Mouse (Mus musculus): ENCODE data around the gene Vmn2r83. TPM values are rescaled to one million over a fixed set of nuclear protein-coding genes. Genes with fewer than 3 reads are reported as not detected.

Vmn2r83 gene
- polyA plus RNA-seq, 1 experiment = not detected

- H3K4me1 ChIP-seq (ENCODE audit: control insufficient read depth, insufficient read depth, insufficient read length, low read length) = peaks cover 26% of the 10 kb centered on the region
- peaks cover 20% of the 10 kb centered on the region for H3K36me3 ChIP-seq (ENCODE audit: control insufficient read depth, insufficient read depth, low read length)
- H3K27me3 ChIP-seq (ENCODE audit: control insufficient read depth, insufficient read depth, low read length) = no peaks in the 10 kb centered on the region
- peak overlapping the region; percentile 76 for H3K4me3 ChIP-seq (ENCODE audit: low read depth, low read length)
- peak overlapping the region; percentile 99 for H3K27ac ChIP-seq (ENCODE audit: insufficient read depth, low read depth, low read length)
- TF ChIP-seq POLR2A (IDR thresholded peaks at IDR 0.05; ENCODE audit: low read depth, low read length) (no peak), CTCF (IDR thresholded peaks at IDR 0.05; ENCODE audit: extremely low read depth, insufficient read length, insufficient replicate concordance, low read depth, low read length) (no peak)
- 15% methylated on average over 3 of the region's 3 CpGs for WGBS
Observed at GRCm38 (mm10) chr10:79532678-79533077, 64.1 kb downstream of the Vmn2r83 start.

GRCm38 (mm10) chr10:79533126-79533911, 64.8 kb downstream of the Vmn2r83 start, which contains the start of gene Plpp2:
Gene Plpp2, minus strand, starts transcription at chr10:79533796.
- WGBS = under 1% methylated on average over 52 of the region's 52 CpGs
- Histone ChIP-seq H3K27me3 (ENCODE audit: control insufficient read depth, insufficient read depth, low read length) (no peaks in the 10 kb centered on the region), H3K36me3 (ENCODE audit: control insufficient read depth, insufficient read depth, low read length) (peaks cover 17% of the 10 kb centered on the region), H3K4me1 (ENCODE audit: control insufficient read depth, insufficient read depth, insufficient read length, low read length) (peaks cover 26% of the 10 kb centered on the region), H3K27ac (ENCODE audit: insufficient read depth, low read depth, low read length) (peak within 1 kb of the TSS; percentile 99), H3K4me3 (ENCODE audit: low read depth, low read length) (peak within 1 kb of the TSS; percentile 76)
- TF ChIP-seq POLR2A (IDR thresholded peaks at IDR 0.05; ENCODE audit: low read depth, low read length) = peak; percentile 51
- TF ChIP-seq CTCF (IDR thresholded peaks at IDR 0.05; ENCODE audit: extremely low read depth, insufficient read length, insufficient replicate concordance, low read depth, low read length) = peak; percentile 63; the same call in 1 of the 2 replicates

GRCm38 (mm10) chr10:79534426-79534825, 65.9 kb downstream of the Vmn2r83 start:
- Histone ChIP-seq H3K27me3 (ENCODE audit: control insufficient read depth, insufficient read depth, low read length) (no peaks in the 10 kb centered on the region), H3K36me3 (ENCODE audit: control insufficient read depth, insufficient read depth, low read length) (peaks cover 14% of the 10 kb centered on the region), H3K4me1 (ENCODE audit: control insufficient read depth, insufficient read depth, insufficient read length, low read length) (peaks cover 26% of the 10 kb centered on the region), H3K4me3 (ENCODE audit: low read depth, low read length) (no peak overlapping the region), H3K27ac (ENCODE audit: insufficient read depth, low read depth, low read length) (peak overlapping the region; percentile 83)
- WGBS = 88% methylated on average over 2 of the region's 2 CpGs
- TF ChIP-seq CTCF (IDR thresholded peaks at IDR 0.05; ENCODE audit: extremely low read depth, insufficient read length, insufficient replicate concordance, low read depth, low read length) (no peak), POLR2A (IDR thresholded peaks at IDR 0.05; ENCODE audit: low read depth, low read length) (no peak)

- TF ChIP-seq CTCF (IDR thresholded peaks at IDR 0.05; ENCODE audit: extremely low read depth, insufficient read length, insufficient replicate concordance, low read depth, low read length) (no peak), POLR2A (IDR thresholded peaks at IDR 0.05; ENCODE audit: low read depth, low read length) (no peak)
- Histone ChIP-seq H3K4me3 (ENCODE audit: low read depth, low read length) (no peak overlapping the region), H3K4me1 (ENCODE audit: control insufficient read depth, insufficient read depth, insufficient read length, low read length) (peaks cover 21% of the 10 kb centered on the region), H3K27me3 (ENCODE audit: control insufficient read depth, insufficient read depth, low read length) (no peaks in the 10 kb centered on the region), H3K27ac (ENCODE audit: insufficient read depth, low read depth, low read length) (no peak overlapping the region), H3K36me3 (ENCODE audit: control insufficient read depth, insufficient read depth, low read length) (peaks cover 12% of the 10 kb centered on the region)
- WGBS = 61% methylated on average over 1 of the region's 1 CpGs
Observed at GRCm38 (mm10) chr10:79535431-79535830, 66.9 kb downstream of the Vmn2r83 start.

- Histone ChIP-seq H3K27me3 (ENCODE audit: control insufficient read depth, insufficient read depth, low read length) (no peaks in the 10 kb centered on the region), H3K36me3 (ENCODE audit: control insufficient read depth, insufficient read depth, low read length) (peaks cover 18% of the 10 kb centered on the region), H3K27ac (ENCODE audit: insufficient read depth, low read depth, low read length) (no peak overlapping the region), H3K4me3 (ENCODE audit: low read depth, low read length) (no peak overlapping the region), H3K4me1 (ENCODE audit: control insufficient read depth, insufficient read depth, insufficient read length, low read length) (peaks cover 10% of the 10 kb centered on the region)
- TF ChIP-seq CTCF (IDR thresholded peaks at IDR 0.05; ENCODE audit: extremely low read depth, insufficient read length, insufficient replicate concordance, low read depth, low read length) (no peak), POLR2A (IDR thresholded peaks at IDR 0.05; ENCODE audit: low read depth, low read length) (no peak)
- 72% methylated on average over 12 of the region's 12 CpGs for WGBS
Observed at GRCm38 (mm10) chr10:79536461-79537080, 68.0 kb downstream of the Vmn2r83 start.

- TF ChIP-seq POLR2A (IDR thresholded peaks at IDR 0.05; ENCODE audit: low read depth, low read length) = no peak
- no peak for TF ChIP-seq CTCF (IDR thresholded peaks at IDR 0.05; ENCODE audit: extremely low read depth, insufficient read length, insufficient replicate concordance, low read depth, low read length)
- WGBS = 90% methylated on average over 7 of the region's 7 CpGs
- H3K27me3 ChIP-seq (ENCODE audit: control insufficient read depth, insufficient read depth, low read length) = no peaks in the 10 kb centered on the region
Observed at GRCm38 (mm10) chr10:79537271-79537670, 68.7 kb downstream of the Vmn2r83 start.

GRCm38 (mm10) chr10:79537781-79538180, 69.2 kb downstream of the Vmn2r83 start:
- H3K36me3 ChIP-seq (ENCODE audit: control insufficient read depth, insufficient read depth, low read length) = peaks cover 22% of the 10 kb centered on the region
- no peak for TF ChIP-seq CTCF (IDR thresholded peaks at IDR 0.05; ENCODE audit: extremely low read depth, insufficient read length, insufficient replicate concordance, low read depth, low read length)
- TF ChIP-seq POLR2A (IDR thresholded peaks at IDR 0.05; ENCODE audit: low read depth, low read length) = no peak
- H3K4me3 ChIP-seq (ENCODE audit: low read depth, low read length) = no peak overlapping the region
- no peaks in the 10 kb centered on the region for H3K27me3 ChIP-seq (ENCODE audit: control insufficient read depth, insufficient read depth, low read length)
- H3K27ac ChIP-seq (ENCODE audit: insufficient read depth, low read depth, low read length) = no peak overlapping the region
- 91% methylated on average over 2 of the region's 2 CpGs for WGBS
- H3K4me1 ChIP-seq (ENCODE audit: control insufficient read depth, insufficient read depth, insufficient read length, low read length) = peaks cover 10% of the 10 kb centered on the region

More at GRCm38 (mm10) chr10:79537271-79537670, 68.7 kb downstream of the Vmn2r83 start:
- no peak overlapping the region for H3K4me3 ChIP-seq (ENCODE audit: low read depth, low read length)
- H3K4me1 ChIP-seq (ENCODE audit: control insufficient read depth, insufficient read depth, insufficient read length, low read length) = peaks cover 10% of the 10 kb centered on the region
- no peak overlapping the region for H3K27ac ChIP-seq (ENCODE audit: insufficient read depth, low read depth, low read length)
- peaks cover 22% of the 10 kb centered on the region for H3K36me3 ChIP-seq (ENCODE audit: control insufficient read depth, insufficient read depth, low read length)

All from small intestine, adult 2 months (tissue).